Mouse (Mus musculus) MEL (cell line): ENCODE results near the gene Alg1.

Experiments
- CTCF ChIP-seq, 3 experiments: IDR thresholded peaks in 2 of 3; conservative IDR thresholded peaks in 1 of 3; 2 replicates each; pipeline ENCODE4 v1.5.1; 2011 to 2012; ENCODE audit warnings: low read length in 3 of 3, low read depth in 2 of 3, mild to moderate bottlenecking in 2 of 3, improper control_type of control experiment in 1 of 3, inconsistent platforms in 1 of 3, mixed read lengths in 1 of 3, moderate library complexity in 1 of 3; ENCODE audit not compliant: control insufficient read depth in 1 of 3, insufficient read depth in 1 of 3, poor library complexity in 1 of 3, severe bottlenecking in 1 of 3
- GABPA ChIP-seq: IDR thresholded peaks from 2 replicates; pipeline ENCODE4 v1.6.1; 2012; ENCODE audit warnings: low read depth, mild to moderate bottlenecking, inconsistent platforms, low read length, improper control_type of control experiment, moderate library complexity
- GATA1 ChIP-seq: IDR thresholded peaks from 2 replicates; pipeline ENCODE4 v1.6.1; 2011; ENCODE audit warnings: low read depth, low read length, improper control_type of control experiment
- KAT2A ChIP-seq: conservative IDR thresholded peaks from 2 replicates; pipeline ENCODE4 v1.6.1; 2012; ENCODE audit warnings: low read depth, low read length, improper control_type of control experiment, inconsistent platforms
- MAFK ChIP-seq: IDR thresholded peaks from 2 replicates; pipeline ENCODE4 v1.6.1; 2011; ENCODE audit warnings: low read depth, mild to moderate bottlenecking, low read length, improper control_type of control experiment, borderline replicate concordance
- MXI1 ChIP-seq: IDR thresholded peaks from 2 replicates; pipeline ENCODE4 v1.6.1; 2011; ENCODE audit warnings: mild to moderate bottlenecking, low read depth, low read length, improper control_type of control experiment
- POLR2A ChIP-seq, 2 experiments: IDR thresholded peaks; 2 replicates each; pipeline ENCODE4 v1.6.1; 2011 to 2012; ENCODE audit warnings: low read length in 2 of 2, mild to moderate bottlenecking in 2 of 2, control low read depth in 1 of 2, improper control_type of control experiment in 1 of 2, low read depth in 1 of 2, moderate library complexity in 1 of 2; ENCODE audit not compliant: control insufficient read depth in 1 of 2, insufficient read depth in 1 of 2, poor library complexity in 1 of 2
- POLR2AphosphoS2 ChIP-seq: IDR thresholded peaks from 2 replicates; pipeline ENCODE4 v1.6.1; 2011; ENCODE audit warnings: low read length, improper control_type of control experiment
- SIN3A ChIP-seq: IDR thresholded peaks from 2 replicates; pipeline ENCODE4 v1.6.1; 2012; ENCODE audit warnings: low read length, improper control_type of control experiment, inconsistent platforms
- UBTF ChIP-seq: IDR thresholded peaks from 2 replicates; pipeline ENCODE4 v1.6.1; 2012; ENCODE audit warnings: low read depth, mild to moderate bottlenecking, inconsistent platforms, low read length, improper control_type of control experiment, moderate library complexity, borderline replicate concordance; ENCODE audit not compliant: insufficient read depth
- ZNF384 ChIP-seq: IDR thresholded peaks from 2 replicates; pipeline ENCODE4 v1.6.1; 2012; ENCODE audit warnings: low read depth, mild to moderate bottlenecking, inconsistent platforms, low read length, improper control_type of control experiment

GRCm38 (mm10) chr16:5272371-5272770 lies 39.0 kb downstream of the Alg1 start:
- TF ChIP-seq GABPA, result no peak
- TF ChIP-seq CTCF (IDR thresholded peaks at IDR 0.05 in 2 of 3, conservative IDR thresholded peaks at IDR 0.05 in 1 of 3; ENCODE audit: control insufficient read depth in 1 of 3, insufficient read depth in 1 of 3, low read depth in 2 of 3, low read length in 3 of 3, poor library complexity in 1 of 3, severe bottlenecking in 1 of 3), result no peak
- TF ChIP-seq UBTF, result no peak
- TF ChIP-seq SIN3A, result no peak
- TF ChIP-seq GATA1, result no peak
- TF ChIP-seq MAFK, result no peak
- no peak for TF ChIP-seq ZNF384
- no peak for TF ChIP-seq POLR2A (IDR thresholded peaks at IDR 0.05; ENCODE audit: control insufficient read depth in 1 of 2, insufficient read depth in 1 of 2, low read depth in 1 of 2, low read length in 2 of 2, poor library complexity in 1 of 2)
- TF ChIP-seq POLR2AphosphoS2, result no peak
- no peak for TF ChIP-seq MXI1
- TF ChIP-seq KAT2A, result no peak
